Mouse (Mus musculus) neural tube, embryonic 14.5 days (tissue): Measurements from ENCODE around the gene Sox30. TPM values are rescaled to one million over a fixed set of nuclear protein-coding genes. Genes with fewer than 3 reads are reported as not detected.

Experiments used
- ATAC-seq: fragments of 200-750 bp; cut with Nextera tagmentation; 2 replicates; pipeline ENCODE4 v1.8.0; 2017; ENCODE audit warnings: low read depth, mild to moderate bottlenecking, moderate TSS enrichment, moderate library complexity
- H3K27ac ChIP-seq: fragments of 300-500 bp; sonication (generic); 2 replicates; pipeline ENCODE4 v1.5.1; 2014; ENCODE audit warnings: low read depth, mild to moderate bottlenecking, control low read depth, low read length, moderate library complexity, mixed read lengths
- H3K27me3 ChIP-seq: fragments of 300-500 bp; sonication (generic); 2 replicates; pipeline ENCODE4 v1.6.1; 2014; ENCODE audit warnings: low read length; ENCODE audit not compliant: control insufficient read depth, insufficient read depth
- H3K36me3 ChIP-seq: fragments of 300-500 bp; sonication (generic); 2 replicates; pipeline ENCODE4 v1.6.1; 2014; ENCODE audit warnings: low read length, mixed read lengths; ENCODE audit not compliant: control insufficient read depth, insufficient read depth
- H3K4me1 ChIP-seq: fragments of 300-500 bp; sonication (generic); 2 replicates; pipeline ENCODE4 v1.6.1; 2014; ENCODE audit warnings: low read length; ENCODE audit not compliant: control insufficient read depth, insufficient read depth
- H3K4me2 ChIP-seq: fragments of 300-500 bp; sonication (generic); 2 replicates; pipeline ENCODE4 v1.6.1; 2014; ENCODE audit warnings: mild to moderate bottlenecking, low read depth, low read length, control low read depth
- H3K4me3 ChIP-seq: fragments of 300-500 bp; sonication (generic); 2 replicates; pipeline ENCODE4 v1.5.1; 2014; ENCODE audit warnings: low read depth, low read length, control low read depth, mixed read lengths
- H3K9ac ChIP-seq: fragments of 300-500 bp; sonication (generic); replicated peaks from 2 replicates; pipeline ENCODE4 v1.6.1; 2014; ENCODE audit warnings: low read depth, mild to moderate bottlenecking, control low read depth, low read length, mixed read lengths
- H3K9me3 ChIP-seq: fragments of 300-500 bp; sonication (generic); 2 replicates; pipeline ENCODE4 v1.6.1; 2016; ENCODE audit warnings: low read length; ENCODE audit not compliant: control insufficient read depth
- WGBS: fragments of 180-500 bp; shearing (Covaris S2); extraction: QIAGEN DNeasy Blood & Tissue Kit; methylation state at CpG from one replicate; pipeline ENCODE4 v1.1.7; 2014; 5-methylcytosine and 5-hydroxymethylcytosine counted together
- polyA plus RNA-seq: library from polyadenylated mRNA; unstranded; fragments of >200 nt; fragmentation: Nextera tagmentation; extraction: Ambion mirVana; gene quantifications from 2 replicates; pipeline ENCODE4 v1.2.1, GENCODE M21; 2014

Gene Sox30
- polyA plus RNA-seq, 1 experiment from 2014 or later: 0.11 TPM

GRCm38 (mm10) chr11:46056770-46057411, 76.8 kb downstream of the Sox30 start:
- 3% methylated on average over 25 of the region's 25 CpGs for WGBS
- 0 out of 2 replicates have a peak, but pooled peaks cover 3% of the 10 kb centered on the region for H3K36me3 ChIP-seq
- ATAC-seq: peak; percentile 35; the same call in 1 of the 2 replicates

GRCm38 (mm10) chr11:46058011-46058410, 77.9 kb downstream of the Sox30 start:
- H3K27me3 ChIP-seq: no peaks in the 10 kb centered on the region
- H3K4me3 ChIP-seq: peak overlapping the region; percentile 54
- H3K4me2 ChIP-seq: peak overlapping the region; percentile 59
- no peak for ATAC-seq
- no peak overlapping the region for H3K27ac ChIP-seq
- 0 out of 2 replicates have a peak, but pooled peaks cover 4% of the 10 kb centered on the region for H3K36me3 ChIP-seq
- no peak overlapping the region for H3K9ac ChIP-seq
- H3K4me1 ChIP-seq: no peaks in the 10 kb centered on the region; the same call in 1 of the 2 replicates
- 45% methylated on average over 9 of the region's 9 CpGs for WGBS
- no peaks in the 10 kb centered on the region for H3K9me3 ChIP-seq

More at GRCm38 (mm10) chr11:46056770-46057411, 76.8 kb downstream of the Sox30 start:
- no peaks in the 10 kb centered on the region for H3K27me3 ChIP-seq
- H3K27ac ChIP-seq: peak overlapping the region; percentile 85
- H3K4me1 ChIP-seq: no peaks in the 10 kb centered on the region; the same call in 1 of the 2 replicates
- H3K9ac ChIP-seq: peak overlapping the region; percentile 62
- peak overlapping the region; percentile 54 for H3K4me3 ChIP-seq
- H3K4me2 ChIP-seq: peak overlapping the region; percentile 59
- H3K9me3 ChIP-seq: no peaks in the 10 kb centered on the region

- no peak for ATAC-seq
- no peak overlapping the region for H3K4me3 ChIP-seq
- no peaks in the 10 kb centered on the region for H3K27me3 ChIP-seq
- no peak overlapping the region for H3K4me2 ChIP-seq
- H3K27ac ChIP-seq: no peak overlapping the region
- WGBS: 97% methylated on average over 4 of the region's 4 CpGs
- no peak overlapping the region for H3K9ac ChIP-seq
- H3K36me3 ChIP-seq: 0 out of 2 replicates have a peak, but pooled peaks cover 4% of the 10 kb centered on the region
- no peaks in the 10 kb centered on the region for H3K9me3 ChIP-seq
- H3K4me1 ChIP-seq: no peaks in the 10 kb centered on the region; the same call in 1 of the 2 replicates
Observed at GRCm38 (mm10) chr11:46058916-46059315, 78.8 kb downstream of the Sox30 start.

- H3K27me3 ChIP-seq: no peaks in the 10 kb centered on the region
- 75% methylated on average over 8 of the region's 8 CpGs for WGBS
- no peak for ATAC-seq
Observed at GRCm38 (mm10) chr11:46059887-46060650, 80.0 kb downstream of the Sox30 start.

GRCm38 (mm10) chr11:46060651-46061020, 80.5 kb downstream of the Sox30 start:
- no peak overlapping the region for H3K4me3 ChIP-seq
- peaks cover 7% of the 10 kb centered on the region; the same call in 1 of the 2 replicates for H3K4me1 ChIP-seq
- no peak overlapping the region for H3K9ac ChIP-seq
- WGBS: 82% methylated on average over 5 of the region's 5 CpGs
- ATAC-seq: no peak
- H3K27ac ChIP-seq: no peak overlapping the region
- no peaks in the 10 kb centered on the region for H3K27me3 ChIP-seq
- no peaks in the 10 kb centered on the region for H3K9me3 ChIP-seq
- H3K36me3 ChIP-seq: peaks cover 7% of the 10 kb centered on the region; the same call in 1 of the 2 replicates
- H3K4me2 ChIP-seq: no peak overlapping the region

More at GRCm38 (mm10) chr11:46059887-46060650, 80.0 kb downstream of the Sox30 start:
- Histone ChIP-seq H3K9ac (no peak overlapping the region), H3K4me2 (no peak overlapping the region), H3K27ac (no peak overlapping the region), H3K4me3 (no peak overlapping the region), H3K9me3 (no peaks in the 10 kb centered on the region), H3K4me1 (peaks cover 5% of the 10 kb centered on the region; the same call in 1 of the 2 replicates), H3K36me3 (peaks cover 6% of the 10 kb centered on the region; the same call in 1 of the 2 replicates)

GRCm38 (mm10) chr11:46061776-46062445, 81.8 kb downstream of the Sox30 start:
- Histone ChIP-seq H3K27ac (no peak overlapping the region), H3K4me3 (no peak overlapping the region), H3K4me2 (no peak overlapping the region), H3K9ac (no peak overlapping the region), H3K4me1 (peaks cover 7% of the 10 kb centered on the region; the same call in 1 of the 2 replicates), H3K27me3 (no peaks in the 10 kb centered on the region), H3K36me3 (peaks cover 7% of the 10 kb centered on the region; the same call in 1 of the 2 replicates), H3K9me3 (no peaks in the 10 kb centered on the region)
- no peak for ATAC-seq
- 82% methylated on average over 6 of the region's 6 CpGs for WGBS

- H3K9me3 ChIP-seq: no peaks in the 10 kb centered on the region
- no peak overlapping the region for H3K4me3 ChIP-seq
- peaks cover 7% of the 10 kb centered on the region; the same call in 1 of the 2 replicates for H3K4me1 ChIP-seq
- H3K27ac ChIP-seq: no peak overlapping the region
- no peaks in the 10 kb centered on the region for H3K27me3 ChIP-seq
- peaks cover 7% of the 10 kb centered on the region; the same call in 1 of the 2 replicates for H3K36me3 ChIP-seq
- H3K4me2 ChIP-seq: no peak overlapping the region
- 61% methylated on average over 4 of the region's 4 CpGs for WGBS
- no peak overlapping the region for H3K9ac ChIP-seq
- no peak for ATAC-seq
Observed at GRCm38 (mm10) chr11:46062569-46062968, 82.5 kb downstream of the Sox30 start.

GRCm38 (mm10) chr11:46062993-46063731, 83.1 kb downstream of the Sox30 start:
- 64% methylated on average over 9 of the region's 9 CpGs for WGBS
- Histone ChIP-seq H3K9ac (no peak overlapping the region), H3K4me2 (no peak overlapping the region), H3K4me3 (no peak overlapping the region), H3K36me3 (peaks cover 7% of the 10 kb centered on the region; the same call in 1 of the 2 replicates), H3K4me1 (peaks cover 7% of the 10 kb centered on the region; the same call in 1 of the 2 replicates), H3K27ac (no peak overlapping the region), H3K9me3 (no peaks in the 10 kb centered on the region), H3K27me3 (no peaks in the 10 kb centered on the region)
- ATAC-seq: no peak
